Mouse (Mus musculus): ENCODE measurements at regions not wholly inside any gene's neighbourhood (a gene's known extent, or its start where the extent isn't known, plus 50 kb on each side); places are given as distances from the start of the nearest gene placed in this dataset.
"Not testable (repeated sequence)": the region's sequence is repeated elsewhere in the genome, so short reads cannot be mapped to it uniquely, and the experiment has no call there.

GRCm38 (mm10) chr6:26332226-26332625 lies 523.2 kb upstream of the Pot1a start:
- no peak for DNase-seq (ENCODE audit: low read depth, low spot score)

- no peak for DNase-seq (ENCODE audit: low read depth, low spot score)
Observed at GRCm38 (mm10) chr6:26304147-26304546, 495.1 kb upstream of the Pot1a start.

GRCm38 (mm10) chr6:26301564-26301963 lies 492.5 kb upstream of the Pot1a start:
- not testable (repeated sequence) for DNase-seq (ENCODE audit: low read depth, low spot score)

- DNase-seq (ENCODE audit: low read depth, low spot score) = peak; percentile 12
Observed at GRCm38 (mm10) chr6:26299208-26299607, 490.2 kb upstream of the Pot1a start.

GRCm38 (mm10) chr6:26297420-26297819 lies 488.4 kb upstream of the Pot1a start:
- DNase-seq (ENCODE audit: low read depth, low spot score) = not testable (repeated sequence)

- DNase-seq (ENCODE audit: low read depth, low spot score) = no peak
Observed at GRCm38 (mm10) chr6:26287900-26288299, 478.9 kb upstream of the Pot1a start.
